Mouse (Mus musculus) liver, embryonic 11.5 days (tissue): ENCODE measurements around the gene Lactb. TPM values are rescaled to one million over a fixed set of nuclear protein-coding genes. Genes with fewer than 3 reads are reported as not detected.
A peak's percentile ranks its signal among the peaks of the same experiment; 100 is the strongest.

Experiments
- ATAC-seq: fragments of 200-750 bp; cut with Nextera tagmentation; replicated peaks from 2 replicates; pipeline ENCODE4 v1.8.0; 2017; ENCODE audit warnings: moderate number of reproducible peaks, mild to moderate bottlenecking, moderate TSS enrichment, moderate library complexity; ENCODE audit not compliant: low FRiP score
- DNase-seq: peaks from one replicate; pipeline ENCODE4 v3.0.0-alpha.2; 2017; ENCODE audit warnings: low spot score
- H3K27ac ChIP-seq: fragments of 300-500 bp; sonication (generic); 2 replicates; pipeline ENCODE4 v1.5.1; 2014; ENCODE audit warnings: mild to moderate bottlenecking, low read depth, low read length, control low read depth
- H3K27me3 ChIP-seq: fragments of 300-500 bp; sonication (generic); replicated peaks from 2 replicates; pipeline ENCODE4 v1.6.1; 2014; ENCODE audit warnings: low read length, mixed read lengths; ENCODE audit not compliant: control insufficient read depth, insufficient read depth
- H3K36me3 ChIP-seq: fragments of 300-500 bp; sonication (generic); 2 replicates; pipeline ENCODE4 v1.6.1; 2014; ENCODE audit warnings: mild to moderate bottlenecking, low read length, moderate library complexity, mixed read lengths; ENCODE audit not compliant: control insufficient read depth, insufficient read depth
- H3K4me1 ChIP-seq: fragments of 300-500 bp; sonication (generic); replicated peaks from 2 replicates; pipeline ENCODE4 v1.6.1; 2014; ENCODE audit warnings: low read length, mixed read lengths; ENCODE audit not compliant: control insufficient read depth, insufficient read depth
- H3K4me2 ChIP-seq: fragments of 300-500 bp; sonication (generic); 2 replicates; pipeline ENCODE4 v1.6.1; 2014; ENCODE audit warnings: mild to moderate bottlenecking, control low read depth, moderate library complexity
- H3K4me3 ChIP-seq: fragments of 300-500 bp; sonication (generic); 2 replicates; pipeline ENCODE4 v1.5.1; 2014; ENCODE audit warnings: low read depth, low read length, control low read depth
- H3K9ac ChIP-seq: fragments of 300-500 bp; sonication (generic); 2 replicates; pipeline ENCODE4 v1.6.1; 2014; ENCODE audit warnings: low read depth, low read length, control low read depth
- H3K9me3 ChIP-seq: fragments of 300-500 bp; sonication (generic); 2 replicates; pipeline ENCODE4 v1.6.1; 2016; ENCODE audit warnings: low read length, inconsistent platforms, mixed read lengths; ENCODE audit not compliant: control insufficient read depth
- WGBS: fragments of 180-500 bp; shearing (Covaris S2); extraction: QIAGEN DNeasy Blood & Tissue Kit; methylation state at CpG from one replicate; pipeline ENCODE4 v1.1.7; 2014; 5-methylcytosine and 5-hydroxymethylcytosine counted together
- polyA plus RNA-seq: library from polyadenylated mRNA; unstranded; fragments of >200 nt; fragmentation: Nextera tagmentation; extraction: Ambion mirVana; gene quantifications from 2 replicates; pipeline ENCODE4 v1.2.1, GENCODE M21; 2014

Gene Lactb
- polyA plus RNA-seq, 1 experiment from 2014 or later: 12.7 TPM

DNA sequence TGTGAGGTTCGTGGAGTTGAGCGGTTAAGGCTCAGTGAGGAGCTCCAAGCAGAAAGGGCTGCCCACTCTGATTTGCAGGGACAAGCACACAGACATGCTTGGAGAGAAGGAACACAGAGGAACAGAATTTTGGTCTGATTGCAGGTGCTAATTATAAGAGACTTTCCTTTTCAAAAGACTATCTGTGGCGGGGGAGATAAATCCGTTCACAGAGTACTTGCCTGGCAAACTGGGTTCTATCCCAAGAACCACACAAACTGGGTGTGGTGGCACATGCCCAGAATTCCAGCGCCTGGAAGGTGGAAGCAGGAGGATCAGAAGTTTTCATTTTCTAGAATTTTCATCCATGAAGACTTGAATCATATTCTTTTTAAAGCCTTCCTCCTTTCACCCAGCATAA is 1.8 kb upstream of the Lactb start:
- H3K9ac ChIP-seq: no peak overlapping the region

DNA sequence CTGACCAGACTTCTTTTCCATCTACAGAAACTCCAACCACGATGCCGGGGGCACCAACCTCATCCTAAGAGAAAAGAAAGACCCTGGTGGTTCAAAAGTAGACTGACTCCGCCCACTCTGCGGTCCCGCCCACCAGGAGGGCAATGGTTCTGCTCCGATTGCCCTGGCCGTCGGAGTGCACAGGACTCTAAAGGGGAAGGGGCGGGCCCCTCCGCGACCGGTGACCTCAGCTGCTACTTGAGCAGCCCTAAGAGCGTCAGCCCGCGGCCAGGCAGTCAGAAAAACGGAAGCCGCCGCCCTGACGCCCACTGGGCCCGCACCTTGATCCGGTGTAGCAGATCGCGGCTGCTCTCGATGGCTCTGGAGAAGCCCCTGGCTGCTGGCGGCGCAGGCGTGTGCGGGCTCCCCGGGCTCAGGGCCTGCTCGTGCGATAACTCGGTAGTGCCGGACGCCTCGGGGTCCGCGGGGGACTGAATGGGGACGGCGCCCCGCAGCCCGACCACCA is 511 bp downstream of the Lactb start:
- peak; percentile 80 for DNase-seq
- H3K27ac ChIP-seq: peak overlapping the region; percentile 87

More for the DNA sequence above, 1.8 kb upstream of the Lactb start:
- ATAC-seq: no peak
- no peak overlapping the region for H3K27ac ChIP-seq
- H3K4me3 ChIP-seq: no peak overlapping the region
- no peaks in the 10 kb centered on the region for H3K4me1 ChIP-seq
- no peaks in the 10 kb centered on the region for H3K36me3 ChIP-seq
- DNase-seq: no peak
- no peaks in the 10 kb centered on the region for H3K27me3 ChIP-seq
- no peak overlapping the region for H3K4me2 ChIP-seq
- no peaks in the 10 kb centered on the region for H3K9me3 ChIP-seq
- 77% methylated on average over 5 of the region's 5 CpGs for WGBS

DNA sequence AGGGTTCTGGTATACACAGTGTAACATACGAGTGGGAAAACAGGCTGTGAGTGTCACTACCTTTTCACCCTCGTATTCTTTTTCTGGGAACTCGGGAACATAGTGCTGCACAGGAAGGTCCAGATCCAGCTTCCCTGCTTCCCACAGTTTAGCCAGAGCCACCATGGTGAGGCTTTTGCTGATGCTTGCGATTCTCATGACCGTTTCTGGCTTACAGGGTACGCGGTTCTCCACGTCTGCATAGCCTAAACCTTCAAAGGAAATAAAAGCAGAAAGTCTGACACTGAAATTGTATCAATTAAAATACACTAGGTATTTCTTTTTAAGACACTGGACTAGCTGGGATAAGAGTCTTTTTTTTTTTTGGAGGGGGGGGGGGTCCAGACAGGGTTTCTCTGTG is 4.2 kb downstream of the Lactb start:
- DNase-seq: no peak
- no peak overlapping the region for H3K4me3 ChIP-seq
- no peak overlapping the region for H3K27ac ChIP-seq

More for the DNA sequence above, 511 bp downstream of the Lactb start:
- Histone ChIP-seq H3K36me3 (no peaks in the 10 kb centered on the region), H3K9me3 (no peaks in the 10 kb centered on the region), H3K9ac (peak overlapping the region; percentile 83), H3K4me3 (peak overlapping the region; percentile 94), H3K4me1 (no peaks in the 10 kb centered on the region), H3K27me3 (no peaks in the 10 kb centered on the region), H3K4me2 (peak overlapping the region; percentile 80)
- WGBS: under 1% methylated on average over 41 of the region's 41 CpGs
- ATAC-seq: peak; percentile 83

DNA sequence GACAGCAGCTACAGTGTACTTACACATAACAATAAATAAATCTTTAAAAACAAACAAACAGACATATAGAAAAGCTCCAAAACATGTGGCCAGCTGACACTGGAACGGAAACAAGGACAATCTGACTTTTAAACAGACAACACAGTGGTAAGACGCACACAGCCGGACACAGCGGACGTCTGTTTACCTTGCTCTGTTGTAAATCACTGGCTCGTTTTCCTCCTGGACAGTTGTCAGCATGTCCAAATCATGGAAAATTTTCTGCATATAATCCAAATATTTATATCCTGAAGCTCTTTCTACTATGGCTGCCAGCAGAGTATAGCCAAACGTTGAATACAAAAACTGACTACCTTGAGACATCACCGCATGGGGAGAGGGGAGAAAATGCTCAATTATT is 7.8 kb downstream of the Lactb start:
- 88% methylated on average over 8 of the region's 8 CpGs for WGBS
- H3K9ac ChIP-seq: no peak overlapping the region
- H3K4me3 ChIP-seq: no peak overlapping the region
- peaks cover 2% of the 10 kb centered on the region; the same call in 1 of the 2 replicates for H3K36me3 ChIP-seq
- no peak overlapping the region for H3K4me2 ChIP-seq
- ATAC-seq (no peak), DNase-seq (no peak)
- H3K27me3 ChIP-seq: no peaks in the 10 kb centered on the region
- H3K4me1 ChIP-seq: no peaks in the 10 kb centered on the region
- no peak overlapping the region for H3K27ac ChIP-seq
- H3K9me3 ChIP-seq: no peaks in the 10 kb centered on the region

More for the DNA sequence above, 4.2 kb downstream of the Lactb start:
- Histone ChIP-seq H3K27me3 (no peaks in the 10 kb centered on the region), H3K9me3 (no peaks in the 10 kb centered on the region), H3K9ac (no peak overlapping the region), H3K4me2 (no peak overlapping the region), H3K36me3 (peaks cover 2% of the 10 kb centered on the region; the same call in 1 of the 2 replicates), H3K4me1 (no peaks in the 10 kb centered on the region)
- no peak for ATAC-seq
- 87% methylated on average over 8 of the region's 8 CpGs for WGBS

DNA sequence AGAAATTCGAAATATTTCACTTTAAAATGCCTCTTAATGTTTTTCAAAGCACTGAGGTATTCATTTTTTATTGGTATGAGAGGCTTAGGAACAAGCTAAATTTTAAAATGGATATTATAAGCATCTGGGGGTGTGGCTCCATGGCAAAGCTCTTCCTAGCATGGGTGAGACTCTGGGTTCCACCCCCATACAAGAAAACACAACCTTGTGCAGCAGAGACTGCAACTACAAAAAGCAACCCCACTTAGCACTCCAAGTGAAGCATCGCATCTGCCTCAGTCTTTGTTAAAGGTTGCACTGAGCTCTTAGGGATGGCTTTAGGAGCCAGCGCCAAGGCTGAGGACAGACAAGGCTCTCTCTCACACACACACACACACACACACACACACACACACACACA is 13.8 kb downstream of the Lactb start:
- H3K27ac ChIP-seq: no peak overlapping the region
- no peak for DNase-seq
- no peak overlapping the region for H3K9ac ChIP-seq
- no peaks in the 10 kb centered on the region for H3K4me1 ChIP-seq
- no peaks in the 10 kb centered on the region for H3K27me3 ChIP-seq
- no peak overlapping the region for H3K4me3 ChIP-seq
- H3K4me2 ChIP-seq: no peak overlapping the region
- ATAC-seq: no peak
- no peaks in the 10 kb centered on the region; the same call in 1 of the 2 replicates for H3K36me3 ChIP-seq
- no peaks in the 10 kb centered on the region for H3K9me3 ChIP-seq
- WGBS: 73% methylated on average over 3 of the region's 3 CpGs

DNA sequence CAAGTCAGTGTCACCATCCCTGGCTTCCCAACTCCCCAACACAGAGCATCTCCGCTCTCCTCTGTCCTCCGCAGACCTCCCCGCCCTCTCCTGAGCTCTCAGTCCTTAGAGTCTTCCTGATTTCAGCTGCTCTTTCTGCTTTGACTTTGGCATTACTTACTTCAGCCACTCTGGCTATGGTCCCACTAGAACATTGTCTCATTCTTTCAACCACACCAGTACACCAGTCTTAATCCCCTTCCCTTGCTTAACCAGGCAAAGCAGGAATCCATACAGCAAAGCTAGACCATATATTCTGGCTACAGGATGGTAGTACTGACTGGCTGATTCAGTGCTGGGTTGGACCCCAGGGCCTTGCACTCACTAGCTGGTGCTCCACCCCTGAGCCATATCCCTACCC is 17.8 kb downstream of the Lactb start:
- no peaks in the 10 kb centered on the region for H3K36me3 ChIP-seq
- H3K4me1 ChIP-seq: no peaks in the 10 kb centered on the region
- no peak overlapping the region for H3K27ac ChIP-seq
- no peaks in the 10 kb centered on the region for H3K9me3 ChIP-seq
- no peaks in the 10 kb centered on the region for H3K27me3 ChIP-seq
- DNase-seq (no peak), ATAC-seq (no peak)
- no peak overlapping the region for H3K4me2 ChIP-seq
- no peak overlapping the region for H3K4me3 ChIP-seq
- 86% methylated on average over 3 of the region's 3 CpGs for WGBS
- H3K9ac ChIP-seq: no peak overlapping the region

DNA sequence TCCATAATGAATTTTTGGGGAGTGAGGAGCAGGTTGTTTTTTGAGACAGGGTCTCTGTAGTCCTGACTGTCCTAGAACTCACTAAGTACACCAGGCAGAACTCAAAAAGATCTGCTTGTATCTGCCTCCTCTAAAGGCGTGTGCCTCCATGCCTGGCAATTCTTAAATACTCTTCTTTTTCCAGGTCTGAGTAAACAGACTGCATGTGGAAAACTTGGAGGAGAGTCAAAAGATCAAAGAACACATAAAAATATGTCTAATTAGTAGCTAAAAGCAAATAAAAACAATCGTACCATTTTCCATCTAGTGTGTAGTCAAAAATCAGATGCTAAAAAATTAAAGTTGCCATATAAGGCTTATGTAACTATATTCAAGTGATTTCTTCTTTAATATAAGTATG is 22.4 kb downstream of the Lactb start:
- no peak for DNase-seq
- no peak overlapping the region for H3K9ac ChIP-seq
- peaks cover 2% of the 10 kb centered on the region; the same call in 1 of the 2 replicates for H3K36me3 ChIP-seq
- no peak overlapping the region for H3K4me2 ChIP-seq
- no peaks in the 10 kb centered on the region for H3K4me1 ChIP-seq
- no peak overlapping the region for H3K4me3 ChIP-seq
- H3K27me3 ChIP-seq: no peaks in the 10 kb centered on the region
- no peaks in the 10 kb centered on the region for H3K9me3 ChIP-seq
- ATAC-seq: no peak
- WGBS: 80% methylated on average over 2 of the region's 2 CpGs
- no peak overlapping the region for H3K27ac ChIP-seq

DNA sequence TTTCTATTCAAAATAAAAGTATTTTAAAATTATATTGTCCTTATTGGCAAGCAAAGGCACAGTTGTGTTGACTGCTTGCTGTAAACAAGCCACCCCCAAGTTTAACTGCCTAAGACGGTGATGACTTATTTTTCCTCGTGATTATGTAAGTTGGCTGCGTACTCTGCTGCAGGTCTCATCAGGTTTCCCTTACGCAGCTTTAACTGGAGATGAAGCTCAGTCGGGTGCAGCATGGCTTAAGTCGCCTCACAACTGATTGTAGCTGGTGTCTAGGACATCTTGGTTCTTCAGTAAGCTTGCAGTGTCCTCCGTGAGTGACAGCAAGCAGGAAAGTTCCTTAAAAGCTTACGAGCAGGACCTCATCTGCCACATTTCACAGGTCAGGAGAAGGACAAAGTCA is 23.0 kb downstream of the Lactb start:
- DNase-seq (no peak), ATAC-seq (no peak)
- no peak overlapping the region for H3K4me3 ChIP-seq
- no peak overlapping the region for H3K9ac ChIP-seq
- 78% methylated on average over 8 of the region's 8 CpGs for WGBS
- H3K4me2 ChIP-seq: no peak overlapping the region
- H3K27me3 ChIP-seq: no peaks in the 10 kb centered on the region
- no peaks in the 10 kb centered on the region for H3K4me1 ChIP-seq
- H3K36me3 ChIP-seq: peaks cover 2% of the 10 kb centered on the region; the same call in 1 of the 2 replicates
- no peaks in the 10 kb centered on the region for H3K9me3 ChIP-seq
- H3K27ac ChIP-seq: no peak overlapping the region

DNA sequence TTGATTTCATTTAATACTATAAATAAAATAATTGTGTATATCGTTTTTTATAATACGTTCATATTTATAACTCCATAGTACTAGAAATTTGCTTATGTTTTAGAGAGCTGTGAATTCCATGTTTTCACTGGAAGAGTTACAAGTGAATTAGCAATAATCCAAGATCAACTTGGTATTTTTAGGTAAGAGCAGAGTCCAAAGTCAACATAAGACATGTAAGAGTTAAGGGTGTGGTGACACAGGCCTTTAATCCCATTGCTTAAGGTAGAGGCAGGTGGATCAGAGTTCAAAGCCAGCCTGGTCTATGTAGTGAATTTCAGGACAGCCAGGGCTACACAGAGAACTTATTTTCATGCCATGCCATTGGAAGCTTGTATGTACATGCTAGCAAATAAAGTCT is 26.7 kb downstream of the Lactb start:
- no peak overlapping the region for H3K9ac ChIP-seq
- H3K36me3 ChIP-seq: peaks cover 2% of the 10 kb centered on the region; the same call in 1 of the 2 replicates
- H3K4me3 ChIP-seq: no peak overlapping the region
- ATAC-seq (no peak), DNase-seq (no peak)
- H3K27me3 ChIP-seq: no peaks in the 10 kb centered on the region
- 92% methylated on average over 2 of the region's 2 CpGs for WGBS
- H3K4me2 ChIP-seq: no peak overlapping the region
- H3K4me1 ChIP-seq: peaks cover 5% of the 10 kb centered on the region
- H3K9me3 ChIP-seq: no peaks in the 10 kb centered on the region
- H3K27ac ChIP-seq: no peak overlapping the region
